Mouse (Mus musculus): ENCODE data around the gene Ubr4. TPM values are rescaled to one million over a fixed set of nuclear protein-coding genes. Genes with fewer than 3 reads are reported as not detected.

The Ubr4 gene
- total and polyA plus RNA-seq, 2 experiments from 2014 or later, result 41.0 to 80.6 TPM

DNA sequence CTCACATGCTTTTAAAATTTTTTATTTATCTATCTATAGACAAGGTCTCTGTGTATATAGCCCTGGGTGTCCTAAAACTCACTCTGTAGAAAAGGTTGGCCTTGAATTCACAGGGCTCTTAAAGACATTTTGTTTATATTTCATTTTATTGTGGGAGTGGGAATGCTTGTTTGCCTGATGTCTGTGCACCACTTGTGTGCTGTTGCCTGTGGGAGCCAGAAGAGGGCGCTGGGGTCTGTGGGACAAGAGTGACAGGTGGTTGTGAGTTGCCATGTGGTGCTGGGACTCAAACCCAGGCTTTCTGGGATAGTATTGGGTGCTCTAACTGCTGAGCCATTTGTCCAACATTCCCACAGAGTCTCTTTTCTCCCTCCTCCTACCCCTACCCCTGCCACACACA lies 65.5 kb downstream of the Ubr4 start:
- Histone ChIP-seq H3K4me3 (ENCODE audit: low read depth, low read length) (no peak overlapping the region), H3K4me1 (ENCODE audit: control insufficient read depth, insufficient read depth) (no peaks in the 10 kb centered on the region), H3K9me3 (replicated peaks; ENCODE audit: control insufficient read depth, low read length) (no peaks in the 10 kb centered on the region), H3K27ac (ENCODE audit: low read depth) (no peak overlapping the region), H3K9ac (replicated peaks; ENCODE audit: low read depth, low read length) (no peak overlapping the region), H3K27me3 (ENCODE audit: control insufficient read depth, insufficient read depth, low read length) (no peaks in the 10 kb centered on the region), H3K4me2 (ENCODE audit: low read depth, low read length) (no peak overlapping the region), H3K36me3 (replicated peaks; ENCODE audit: control insufficient read depth, insufficient read depth, low read length) (peaks cover 99% of the 10 kb centered on the region)
- DNase-seq (ENCODE audit: low spot score) (no peak), ATAC-seq (ENCODE audit: insufficient read depth, low read depth) (no peak)
- TF ChIP-seq CTCF (IDR thresholded peaks at IDR 0.05; ENCODE audit: low read depth) (no peak), EP300 (IDR thresholded peaks at IDR 0.05; ENCODE audit: low read depth) (no peak)
- WGBS, result 53% methylated on average over 1 of the region's 1 CpGs

DNA sequence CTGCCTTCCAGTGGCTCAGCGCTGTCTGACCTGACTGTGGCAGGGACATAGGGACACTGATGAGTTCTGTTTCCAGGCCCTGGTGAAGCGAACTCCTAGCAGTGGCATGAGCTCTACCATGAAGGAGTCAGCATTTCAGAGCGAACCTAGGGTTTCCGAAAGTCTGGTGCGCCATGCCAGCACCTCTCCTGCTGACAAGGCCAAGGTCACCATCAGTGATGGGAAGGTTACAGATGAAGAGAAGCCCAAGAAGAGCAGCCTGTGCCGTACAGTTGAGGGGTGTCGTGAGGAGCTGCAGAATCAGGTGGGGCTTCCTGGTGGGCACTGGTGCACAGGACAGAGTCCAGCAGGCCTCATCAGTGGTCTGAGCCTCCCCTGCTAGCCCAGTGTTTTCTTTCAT lies 69.2 kb downstream of the Ubr4 start:
- H3K9ac ChIP-seq (replicated peaks; ENCODE audit: low read depth, low read length), result no peak overlapping the region
- no peak overlapping the region for H3K27ac ChIP-seq (ENCODE audit: low read depth)
- H3K36me3 ChIP-seq (replicated peaks; ENCODE audit: control insufficient read depth, insufficient read depth, low read length), result peaks cover 99% of the 10 kb centered on the region
- 88% methylated on average over 7 of the region's 7 CpGs for WGBS
- no peaks in the 10 kb centered on the region for H3K4me1 ChIP-seq (ENCODE audit: control insufficient read depth, insufficient read depth)
- no peak overlapping the region for H3K4me2 ChIP-seq (ENCODE audit: low read depth, low read length)
- TF ChIP-seq EP300 (IDR thresholded peaks at IDR 0.05; ENCODE audit: low read depth), result no peak
- TF ChIP-seq CTCF (IDR thresholded peaks at IDR 0.05; ENCODE audit: low read depth), result no peak
- no peak overlapping the region for H3K4me3 ChIP-seq (ENCODE audit: low read depth, low read length)
- ATAC-seq (ENCODE audit: insufficient read depth, low read depth) (no peak), DNase-seq (ENCODE audit: low spot score) (no peak)
- H3K9me3 ChIP-seq (replicated peaks; ENCODE audit: control insufficient read depth, low read length), result no peaks in the 10 kb centered on the region
- no peaks in the 10 kb centered on the region for H3K27me3 ChIP-seq (ENCODE audit: control insufficient read depth, insufficient read depth, low read length)

DNA sequence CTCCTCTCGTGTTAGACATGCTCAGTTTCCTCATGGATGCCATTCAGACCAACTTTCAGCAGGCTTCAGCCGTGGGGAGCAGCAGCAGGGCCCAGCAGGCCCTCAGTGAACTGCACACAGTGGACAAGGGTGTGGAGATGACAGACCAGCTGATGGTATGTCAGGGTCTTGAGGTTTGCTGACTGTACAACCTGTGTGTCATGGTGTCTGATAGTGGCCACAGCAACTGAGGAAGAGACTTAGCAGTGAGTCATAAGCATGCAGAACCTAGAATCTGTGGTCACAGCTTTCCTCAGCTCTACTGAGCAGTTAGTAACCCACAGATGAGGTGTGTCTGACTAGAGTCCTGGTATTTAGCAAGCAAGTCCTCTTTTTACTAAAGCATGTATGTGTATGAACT lies 70.0 kb downstream of the Ubr4 start:
- WGBS, result 100% methylated on average over 2 of the region's 2 CpGs
- Histone ChIP-seq H3K9me3 (replicated peaks; ENCODE audit: control insufficient read depth, low read length) (no peaks in the 10 kb centered on the region), H3K27me3 (ENCODE audit: control insufficient read depth, insufficient read depth, low read length) (no peaks in the 10 kb centered on the region), H3K27ac (ENCODE audit: low read depth) (no peak overlapping the region), H3K9ac (replicated peaks; ENCODE audit: low read depth, low read length) (no peak overlapping the region), H3K4me2 (ENCODE audit: low read depth, low read length) (no peak overlapping the region), H3K36me3 (replicated peaks; ENCODE audit: control insufficient read depth, insufficient read depth, low read length) (peaks cover 99% of the 10 kb centered on the region), H3K4me3 (ENCODE audit: low read depth, low read length) (no peak overlapping the region), H3K4me1 (ENCODE audit: control insufficient read depth, insufficient read depth) (no peaks in the 10 kb centered on the region)
- no peak for ATAC-seq (ENCODE audit: insufficient read depth, low read depth)
- no peak for DNase-seq (ENCODE audit: low spot score)
- TF ChIP-seq CTCF (IDR thresholded peaks at IDR 0.05; ENCODE audit: low read depth) (no peak), EP300 (IDR thresholded peaks at IDR 0.05; ENCODE audit: low read depth) (no peak)

DNA sequence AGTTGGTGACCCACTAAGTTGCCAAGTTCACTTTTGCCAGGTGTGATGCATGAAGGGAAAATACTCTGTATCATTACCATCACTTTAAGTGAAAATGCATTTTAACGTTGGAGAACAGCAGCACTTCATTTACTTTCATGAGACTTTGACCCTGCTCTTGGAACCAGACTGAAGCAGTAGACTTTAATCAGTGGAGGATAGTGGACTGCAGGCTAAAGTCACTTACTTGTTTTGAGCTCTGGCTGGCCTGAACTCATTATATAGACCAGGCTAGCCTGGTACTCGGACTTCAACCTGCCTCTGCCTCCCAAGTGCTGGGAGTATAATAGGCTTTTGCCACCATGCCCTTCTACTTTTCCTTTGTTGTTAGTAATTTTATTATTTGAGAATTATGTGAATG lies 70.9 kb downstream of the Ubr4 start:
- Histone ChIP-seq H3K4me3 (ENCODE audit: low read depth, low read length) (no peak overlapping the region), H3K27ac (ENCODE audit: low read depth) (no peak overlapping the region), H3K27me3 (ENCODE audit: control insufficient read depth, insufficient read depth, low read length) (no peaks in the 10 kb centered on the region), H3K4me2 (ENCODE audit: low read depth, low read length) (no peak overlapping the region), H3K4me1 (ENCODE audit: control insufficient read depth, insufficient read depth) (no peaks in the 10 kb centered on the region), H3K9me3 (replicated peaks; ENCODE audit: control insufficient read depth, low read length) (no peaks in the 10 kb centered on the region), H3K9ac (replicated peaks; ENCODE audit: low read depth, low read length) (no peak overlapping the region), H3K36me3 (replicated peaks; ENCODE audit: control insufficient read depth, insufficient read depth, low read length) (peaks cover 99% of the 10 kb centered on the region)
- 58% methylated on average over 2 of the region's 2 CpGs for WGBS
- TF ChIP-seq EP300 (IDR thresholded peaks at IDR 0.05; ENCODE audit: low read depth), result no peak
- no peak for TF ChIP-seq CTCF (IDR thresholded peaks at IDR 0.05; ENCODE audit: low read depth)
- DNase-seq (ENCODE audit: low spot score) (no peak), ATAC-seq (ENCODE audit: insufficient read depth, low read depth) (no peak)

DNA sequence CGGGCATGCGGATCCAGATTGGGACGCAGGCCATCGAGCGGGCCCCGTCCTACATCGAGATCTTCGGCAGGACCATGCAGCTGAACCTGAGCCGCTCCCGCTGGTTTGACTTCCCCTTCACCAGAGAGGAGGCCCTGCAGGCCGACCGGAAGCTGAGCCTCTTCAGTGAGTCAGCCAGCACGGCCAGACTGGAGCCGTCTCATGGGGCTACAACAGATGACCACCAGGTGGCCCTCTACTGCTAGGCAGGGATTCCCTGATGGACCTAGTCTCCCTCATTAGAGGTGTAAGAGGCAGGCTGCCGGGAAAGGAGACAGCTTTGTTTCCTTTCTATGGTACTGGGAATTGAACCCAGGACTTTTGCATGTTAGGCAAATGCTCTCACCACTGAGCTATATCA lies 77.8 kb downstream of the Ubr4 start:
- no peaks in the 10 kb centered on the region for H3K27me3 ChIP-seq (ENCODE audit: control insufficient read depth, insufficient read depth, low read length)
- peak; percentile 78 for ATAC-seq (ENCODE audit: insufficient read depth, low read depth)
- no peak overlapping the region for H3K4me2 ChIP-seq (ENCODE audit: low read depth, low read length)
- TF ChIP-seq CTCF (IDR thresholded peaks at IDR 0.05; ENCODE audit: low read depth), result peak; percentile 83
- TF ChIP-seq EP300 (IDR thresholded peaks at IDR 0.05; ENCODE audit: low read depth), result no peak
- H3K9me3 ChIP-seq (replicated peaks; ENCODE audit: control insufficient read depth, low read length), result no peaks in the 10 kb centered on the region
- peaks cover 88% of the 10 kb centered on the region for H3K36me3 ChIP-seq (replicated peaks; ENCODE audit: control insufficient read depth, insufficient read depth, low read length)
- H3K4me1 ChIP-seq (ENCODE audit: control insufficient read depth, insufficient read depth), result peaks cover 25% of the 10 kb centered on the region
- no peak overlapping the region for H3K4me3 ChIP-seq (ENCODE audit: low read depth, low read length)
- 31% methylated on average over 15 of the region's 15 CpGs for WGBS
- no peak overlapping the region for H3K9ac ChIP-seq (replicated peaks; ENCODE audit: low read depth, low read length)
- H3K27ac ChIP-seq (ENCODE audit: low read depth), result no peak overlapping the region
- DNase-seq (ENCODE audit: low spot score), result peak; percentile 80

DNA sequence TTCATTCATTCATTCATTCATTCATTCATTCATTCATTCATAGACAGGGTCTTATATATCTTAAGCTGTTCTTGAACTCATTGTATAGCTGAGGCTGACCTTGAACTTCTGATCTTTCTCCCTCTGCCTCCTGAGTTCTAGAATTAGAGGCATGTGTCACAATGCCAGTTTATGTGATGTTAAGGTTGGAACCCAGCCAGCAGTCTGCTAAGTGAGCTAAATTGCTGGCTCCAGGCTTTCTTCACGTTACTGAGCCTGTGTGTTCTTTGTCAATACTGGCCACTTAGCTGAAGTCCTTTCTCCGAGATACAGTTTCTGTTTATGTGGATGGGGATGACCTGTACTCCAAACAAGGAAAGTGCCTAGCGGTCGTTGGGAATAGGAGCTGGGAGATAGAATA lies 78.5 kb downstream of the Ubr4 start:
- peak; percentile 27 for DNase-seq (ENCODE audit: low spot score)
- H3K4me1 ChIP-seq (ENCODE audit: control insufficient read depth, insufficient read depth), result peaks cover 25% of the 10 kb centered on the region
- H3K4me2 ChIP-seq (ENCODE audit: low read depth, low read length), result no peak overlapping the region
- H3K9ac ChIP-seq (replicated peaks; ENCODE audit: low read depth, low read length), result no peak overlapping the region
- H3K27me3 ChIP-seq (ENCODE audit: control insufficient read depth, insufficient read depth, low read length), result no peaks in the 10 kb centered on the region
- peak overlapping the region; percentile 31; the same call in 1 of the 2 replicates for H3K27ac ChIP-seq (ENCODE audit: low read depth)
- H3K9me3 ChIP-seq (replicated peaks; ENCODE audit: control insufficient read depth, low read length), result no peaks in the 10 kb centered on the region
- peaks cover 88% of the 10 kb centered on the region for H3K36me3 ChIP-seq (replicated peaks; ENCODE audit: control insufficient read depth, insufficient read depth, low read length)
- no peak for TF ChIP-seq CTCF (IDR thresholded peaks at IDR 0.05; ENCODE audit: low read depth)
- no peak for TF ChIP-seq EP300 (IDR thresholded peaks at IDR 0.05; ENCODE audit: low read depth)
- no peak for ATAC-seq (ENCODE audit: insufficient read depth, low read depth)
- H3K4me3 ChIP-seq (ENCODE audit: low read depth, low read length), result no peak overlapping the region
- WGBS, result 25% methylated on average over 4 of the region's 4 CpGs
